Mouse (Mus musculus) frontal cortex, postnatal 10 days (tissue): ENCODE measurements at regions not wholly inside any gene's neighbourhood (a gene's known extent, or its start where the extent isn't known, plus 50 kb on each side); places are given as distances from the start of the nearest gene placed in this dataset.

Experiments used
- DNase-seq, 2 experiments: peaks; one replicate each; pipeline ENCODE4 v3.0.0; 2022; ENCODE audit warnings: low spot score in 2 of 2, mixed read lengths in 1 of 2

GRCm38 (mm10) chr15:93646820-93647219, 51.1 kb upstream of the Prickle1 start:
- no peak for DNase-seq

- DNase-seq: no peak
These were observed 50.3 kb upstream of the Prickle1 start for GRCm38 (mm10) chr15:93645950-93646349.
